Mouse (Mus musculus) stomach, postnatal 0 days (tissue): ENCODE data around the gene Gm42791.

ENCODE experiments used
- CTCF ChIP-seq: IDR thresholded peaks from 2 replicates; pipeline ENCODE4 v1.5.1; 2016; ENCODE audit warnings: antibody characterized with exemption, low read depth, mild to moderate bottlenecking, moderate library complexity
- EP300 ChIP-seq: optimal IDR thresholded peaks from 2 replicates; pipeline ENCODE3; 2016; ENCODE audit warnings: antibody characterized with exemption

DNA sequence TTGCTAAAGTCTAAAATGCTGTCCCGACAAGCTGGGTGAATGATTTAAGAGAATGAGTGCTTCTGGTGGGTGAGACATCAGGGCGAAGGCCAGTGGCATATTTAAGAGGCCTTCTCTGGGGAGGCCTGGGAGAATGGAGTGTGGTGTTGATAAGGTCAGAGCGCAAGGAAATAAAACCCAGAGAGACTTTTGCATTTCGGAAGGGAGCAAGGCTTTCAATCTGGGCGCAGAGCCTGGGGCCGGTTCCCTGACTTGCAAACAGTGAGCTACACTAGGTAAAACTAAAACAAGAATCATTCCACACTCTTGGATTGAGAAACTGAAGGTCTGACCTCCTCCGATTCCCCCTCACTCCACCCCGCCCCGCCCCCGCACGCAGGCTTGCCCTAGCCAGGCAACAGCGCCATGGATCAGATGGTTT is 4.0 kb downstream of the Gm42791 start:
- TF ChIP-seq EP300 (no peak), CTCF (no peak)
